Mouse (Mus musculus) gastrocnemius, adult 18-20 months (tissue): Measurements from ENCODE around the gene Cyb5b. TPM values are rescaled to one million over a fixed set of nuclear protein-coding genes. Genes with fewer than 3 reads are reported as not detected.
"Not testable (repeated sequence)": the region's sequence is repeated elsewhere in the genome, so short reads cannot be mapped to it uniquely, and the experiment has no call there.

Experiments
- DNase-seq: peaks from one replicate; pipeline ENCODE4 v3.0.0; 2021; ENCODE audit warnings: low spot score
- long read RNA-seq, 2 experiments: library from polyadenylated mRNA; stranded (forward); transcript quantifications; one replicate each; pipeline ENCODE4 v2.0.0; 2021
- total RNA-seq, 2 experiments: library from RNA; stranded (reverse); gene quantifications; 2 replicates each; pipeline ENCODE4 v1.2.3; 2021

Gene Cyb5b
- 10 to 100 TPM; 33.2 to 38.3 TPM for total RNA-seq
- long read RNA-seq, experiment 1, full-length matches to known transcripts: 76 of 120 reads
- long read RNA-seq, experiment 1, partial matches to known transcripts: 4 of 120 reads
- long read RNA-seq, experiment 1, other reads (novel, unspliced or antisense): 40 of 120 reads
- long read RNA-seq, experiment 2, full-length matches to known transcripts: 60 of 85 reads
- long read RNA-seq, experiment 2, partial matches to known transcripts: 6 of 85 reads
- long read RNA-seq, experiment 2, other reads (novel, unspliced or antisense): 19 of 85 reads

DNA sequence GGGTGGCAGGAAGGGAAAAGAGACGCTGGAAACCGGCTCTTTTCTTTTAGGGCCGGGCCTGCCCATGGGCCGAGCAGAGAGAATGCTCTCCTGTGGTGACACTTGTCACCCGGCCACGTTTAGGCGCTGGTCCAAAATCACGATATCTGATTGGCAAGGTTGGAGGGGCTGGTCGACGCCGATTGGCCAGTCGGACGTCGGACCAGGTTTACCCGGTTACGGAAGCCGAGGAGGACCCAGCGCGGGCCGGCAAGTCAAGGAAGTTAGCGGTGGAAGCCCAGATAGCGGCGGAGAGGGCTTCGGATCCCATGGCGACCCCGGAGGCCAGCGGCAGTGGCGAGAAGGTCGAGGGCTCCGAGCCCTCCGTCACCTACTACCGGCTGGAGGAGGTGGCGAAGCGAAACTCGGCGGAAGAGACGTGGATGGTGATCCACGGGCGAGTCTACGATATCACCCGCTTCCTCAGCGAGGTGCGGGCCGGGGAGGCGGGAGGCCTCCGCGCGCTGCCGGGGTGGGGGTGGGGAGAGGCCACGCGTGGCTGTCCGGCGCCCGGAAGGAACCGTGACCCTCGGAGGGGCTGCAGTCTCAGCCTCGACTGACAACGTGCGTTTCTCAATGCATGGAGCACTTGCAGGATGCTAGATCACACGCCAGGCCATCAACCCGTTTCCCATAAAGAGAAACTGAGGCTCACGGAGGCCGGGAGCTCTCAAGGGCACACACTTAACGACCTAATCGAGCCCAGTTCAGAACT, at the start of gene Cyb5b:
Cyb5b (plus strand) TSS at position 237 of the 754 bp plus-strand sequence.
- DNase-seq: peak; percentile 96

GRCm38 (mm10) chr8:107104547-107104946, 45.9 kb upstream of the Cyb5b start:
- peak; percentile 82 for DNase-seq

- DNase-seq: not testable (repeated sequence)
These were observed 42.4 kb upstream of the Cyb5b start for GRCm38 (mm10) chr8:107108089-107108488.

DNA sequence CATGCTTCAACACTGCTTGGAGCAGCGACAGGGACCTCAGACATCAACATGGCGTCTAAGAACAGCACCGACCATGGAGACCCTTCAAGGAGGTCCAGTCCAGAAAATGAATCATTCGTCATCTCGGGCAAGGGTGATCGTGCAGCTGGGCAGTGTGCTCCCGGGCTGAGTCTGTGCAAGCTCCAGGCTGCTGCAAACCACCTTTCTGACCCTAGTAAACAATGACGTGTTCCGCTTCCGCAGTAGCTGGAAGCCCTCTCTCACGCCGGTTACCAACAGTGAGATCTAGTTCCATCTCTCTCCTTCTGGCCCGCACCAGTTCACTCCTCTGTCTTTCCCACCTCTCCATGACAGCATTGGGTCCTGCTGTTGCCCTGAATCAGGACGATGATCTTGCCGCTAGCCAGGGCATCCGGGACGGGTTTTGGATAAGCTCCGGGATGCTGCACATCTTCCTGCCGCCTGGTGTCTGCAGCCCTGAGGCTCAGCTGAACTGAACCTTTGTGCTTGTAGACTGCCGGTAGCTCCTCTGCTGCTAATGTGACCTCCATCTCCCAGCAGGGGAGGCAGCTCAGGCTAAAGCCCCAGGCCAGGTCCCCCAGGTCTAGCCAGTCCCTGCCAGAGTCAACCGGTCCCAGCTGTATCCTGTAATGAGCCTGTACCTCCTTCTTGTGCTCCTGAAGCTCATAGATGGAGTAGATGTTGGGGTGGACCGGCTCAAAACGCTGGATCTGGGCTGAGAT, 41.3 kb upstream of the Cyb5b start:
- no peak for DNase-seq

DNA sequence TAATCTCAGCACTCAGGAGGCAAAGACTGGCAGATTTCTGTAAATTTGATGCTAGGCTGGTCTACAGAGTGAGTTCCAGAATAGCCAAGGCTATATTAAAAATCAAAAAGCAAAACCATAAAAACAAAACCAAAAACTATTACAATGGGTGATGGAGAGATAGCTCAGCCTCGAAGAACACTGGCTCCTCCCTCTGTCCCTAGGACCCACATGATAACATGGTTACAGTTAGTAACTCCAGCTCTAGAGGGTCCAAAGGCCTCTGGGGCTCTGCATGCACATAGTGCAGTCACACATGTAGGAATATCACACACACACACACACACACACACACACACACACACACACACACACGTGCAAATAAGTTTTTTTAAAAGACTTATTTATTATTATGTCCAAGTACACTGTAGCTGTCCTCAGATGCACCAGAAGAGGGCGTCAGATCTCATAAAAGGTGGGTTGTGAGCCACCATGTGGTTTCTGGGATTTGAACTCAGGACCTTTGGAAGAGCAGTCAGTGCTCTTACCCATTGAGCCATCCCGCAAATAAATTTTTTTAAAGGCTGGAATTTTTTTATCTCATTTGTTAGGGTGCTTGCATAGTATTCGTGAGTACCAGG, 40.5 kb upstream of the Cyb5b start:
- DNase-seq: no peak

DNA sequence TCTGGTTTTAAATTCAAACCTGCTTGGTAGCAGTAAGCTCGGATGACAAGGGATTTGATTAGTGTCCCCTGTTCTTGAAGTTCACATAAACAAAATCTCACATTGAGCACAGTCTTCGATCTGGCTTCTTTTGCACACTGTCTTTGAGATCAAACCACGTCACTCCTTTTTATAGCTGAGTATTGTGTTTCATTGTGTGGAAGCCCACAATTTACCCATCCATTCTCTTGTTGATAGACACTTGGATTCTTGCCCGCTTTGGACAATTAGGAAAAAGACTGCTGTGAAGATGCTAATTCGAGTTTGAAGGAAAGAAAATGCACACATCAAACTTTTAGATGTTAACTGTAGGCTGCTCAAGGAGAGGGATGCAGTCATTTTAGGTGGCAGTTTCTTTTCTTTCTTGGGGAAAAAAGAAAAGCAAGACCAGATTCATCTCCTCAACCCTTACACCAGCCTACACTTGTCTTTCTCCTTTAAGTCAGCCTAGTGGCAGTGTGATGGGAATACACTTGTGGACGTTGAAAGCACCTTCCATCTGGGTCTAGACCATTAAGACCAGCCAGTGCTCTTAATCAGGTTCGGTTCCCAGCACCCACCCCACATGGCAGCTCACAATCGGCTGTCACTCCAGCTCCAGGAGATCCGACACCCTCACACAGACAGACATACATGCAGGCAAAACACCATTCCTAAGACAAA, 39.7 kb upstream of the Cyb5b start:
- DNase-seq: no peak

DNA sequence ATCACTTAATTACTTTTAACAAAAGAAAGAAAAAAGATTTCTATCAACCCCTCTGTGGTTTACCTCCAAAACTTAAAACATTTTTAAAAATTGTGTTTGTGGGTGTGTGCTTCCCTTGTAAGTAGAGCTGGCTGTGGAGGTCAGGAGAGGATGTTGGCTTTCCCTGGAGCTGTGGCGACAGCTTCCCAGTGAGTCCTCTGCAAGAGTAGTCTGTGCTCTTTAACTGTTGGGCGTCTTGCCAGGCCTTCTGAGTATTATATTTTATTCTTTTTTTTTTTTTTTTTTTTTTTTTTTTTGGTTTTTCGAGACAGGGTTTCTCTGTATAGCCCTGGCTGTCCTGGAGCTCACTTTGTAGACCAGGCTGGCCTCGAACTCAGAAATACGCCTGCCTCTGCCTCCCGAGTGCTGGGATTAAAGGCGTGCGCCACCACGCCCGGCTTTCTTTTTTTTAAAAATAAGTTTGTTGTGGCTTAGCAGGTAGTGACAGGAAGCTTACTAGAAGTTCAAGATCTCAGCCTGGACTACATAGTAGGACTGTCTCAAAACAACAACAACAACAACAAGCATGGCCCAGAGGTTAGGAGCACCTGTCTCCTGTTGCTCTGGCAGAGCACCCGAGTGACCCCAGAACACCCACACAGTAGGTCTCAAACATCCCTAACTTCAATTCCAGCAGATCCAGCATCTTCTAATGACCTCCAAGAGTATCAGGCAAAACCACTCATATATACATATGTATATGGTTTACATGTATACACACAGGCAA, 38.9 kb upstream of the Cyb5b start:
- no peak for DNase-seq

DNA sequence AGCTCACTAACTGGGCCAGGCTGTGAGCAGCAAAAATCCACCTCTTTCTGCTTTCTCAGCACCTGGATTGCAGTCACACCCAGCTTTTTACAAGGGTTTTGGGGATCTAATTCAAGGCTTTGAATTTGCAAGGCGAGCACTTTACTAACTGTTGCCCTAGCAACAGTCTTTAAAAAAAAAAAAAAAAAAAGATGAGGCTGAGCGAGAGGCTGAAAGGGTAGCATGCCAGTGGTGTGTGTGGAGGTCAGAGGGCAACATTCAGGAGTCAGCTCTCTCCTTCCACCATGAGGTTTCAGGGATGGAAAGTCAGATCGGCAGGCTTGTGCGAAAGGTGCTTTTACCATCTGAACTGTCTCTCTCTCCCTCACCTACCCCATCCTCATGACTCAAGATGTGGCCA, 37.2 kb upstream of the Cyb5b start:
- no peak for DNase-seq

- no peak for DNase-seq
These were observed 36.1 kb upstream of the Cyb5b start for GRCm38 (mm10) chr8:107114150-107115007.

- no peak for DNase-seq
These were observed 35.5 kb upstream of the Cyb5b start for GRCm38 (mm10) chr8:107115008-107115320.

- peak; percentile 91 for DNase-seq
These were observed 34.4 kb upstream of the Cyb5b start for GRCm38 (mm10) chr8:107116023-107116422.

DNA sequence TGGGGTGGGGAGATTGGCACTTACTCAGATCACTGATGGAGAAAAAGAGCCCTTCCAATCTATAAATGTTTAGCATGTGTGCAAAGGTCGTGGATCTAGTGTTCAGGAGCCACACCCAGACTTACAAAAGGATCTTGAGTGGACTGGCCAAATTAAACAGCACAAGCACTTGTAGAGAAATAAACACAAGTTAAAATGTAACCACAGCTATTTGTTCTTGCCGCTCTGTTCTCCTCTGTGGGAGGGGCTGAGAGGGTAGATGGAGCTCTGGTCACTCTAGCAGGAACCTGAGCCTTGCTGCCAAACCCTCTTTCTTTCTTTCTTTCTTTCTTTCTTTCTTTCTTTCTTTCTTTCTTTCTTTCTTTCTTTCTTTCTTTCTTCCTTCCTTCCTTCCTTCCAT, 33.4 kb upstream of the Cyb5b start:
- DNase-seq: no peak

- peak; percentile 51 for DNase-seq
These were observed 31.6 kb upstream of the Cyb5b start for GRCm38 (mm10) chr8:107118803-107119233.

GRCm38 (mm10) chr8:107119412-107119811, 31.0 kb upstream of the Cyb5b start:
- DNase-seq: peak; percentile 54

DNA sequence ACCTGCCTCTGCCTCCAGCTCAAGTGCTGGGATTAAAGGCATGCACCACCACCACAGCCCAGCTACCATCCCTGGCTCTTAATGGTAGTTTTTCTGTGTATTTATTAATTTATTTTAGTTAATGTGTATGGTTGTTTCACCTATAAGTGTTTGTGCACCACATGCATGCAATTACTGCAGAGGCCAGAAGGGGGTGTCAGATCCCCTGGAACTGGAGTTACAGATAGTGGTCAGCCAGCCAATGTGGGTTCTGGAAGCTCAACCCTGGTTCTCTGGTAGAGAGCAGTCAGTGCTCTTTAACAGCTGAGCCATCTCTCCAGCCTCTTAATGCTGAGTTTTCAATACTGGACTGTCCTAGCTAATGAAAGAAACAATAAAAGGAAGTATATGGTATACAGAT, 29.6 kb upstream of the Cyb5b start:
- DNase-seq: no peak

DNA sequence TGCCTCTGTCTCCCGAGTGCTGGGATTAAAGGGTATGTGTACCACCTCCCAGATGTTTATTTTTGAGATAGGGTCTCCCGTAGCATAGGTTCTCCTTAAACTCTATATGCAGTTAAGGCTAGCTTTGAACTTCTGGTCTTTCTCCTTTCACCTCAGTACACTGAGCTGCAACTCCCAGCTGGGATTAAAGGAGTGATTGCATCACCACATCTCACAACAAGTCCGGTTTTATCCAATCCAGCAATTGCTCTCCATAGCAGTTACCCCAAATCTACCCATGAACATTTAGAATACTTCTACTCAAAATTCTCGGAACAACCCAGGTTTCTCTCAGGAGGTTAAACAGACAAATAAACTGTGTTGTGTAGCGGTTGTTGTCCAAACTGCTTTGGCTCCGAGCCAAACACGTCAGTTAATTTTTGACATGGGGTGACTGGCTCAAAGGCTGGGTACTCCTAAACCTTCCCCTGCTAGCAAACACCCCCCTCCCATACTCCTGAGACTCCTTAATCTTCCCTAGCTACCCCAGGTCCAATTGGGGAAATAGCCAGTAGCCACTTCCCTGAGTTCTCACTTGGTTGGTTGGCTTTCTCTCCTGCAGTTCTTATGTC, 28.7 kb upstream of the Cyb5b start:
- DNase-seq: no peak

- DNase-seq: no peak
These were observed 27.3 kb upstream of the Cyb5b start for GRCm38 (mm10) chr8:107123063-107123614.

DNA sequence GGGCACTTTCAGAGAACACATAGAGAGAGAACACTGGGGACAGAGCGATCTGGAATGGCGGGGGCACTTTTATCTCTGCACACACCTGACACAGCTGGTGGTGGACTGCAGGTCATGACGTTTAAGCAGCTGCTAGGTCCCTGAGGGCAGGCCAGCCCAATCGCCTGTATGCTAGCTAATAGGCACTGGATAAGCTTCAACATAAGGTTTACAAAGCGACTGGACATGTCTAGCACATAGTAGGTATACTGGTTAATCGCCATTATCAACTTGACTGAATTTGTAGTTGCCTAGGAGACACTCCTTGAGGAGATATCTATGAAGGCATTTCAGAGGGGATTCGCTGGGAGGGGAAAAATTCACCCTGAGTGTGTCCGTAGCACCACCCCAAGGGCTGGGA, 26.1 kb upstream of the Cyb5b start:
- no peak for DNase-seq
